Mouse (Mus musculus): Measurements from ENCODE around the gene Tspan12. TPM values are rescaled to one million over a fixed set of nuclear protein-coding genes. Genes with fewer than 3 reads are reported as not detected.
"Not testable (repeated sequence)": the region's sequence is repeated elsewhere in the genome, so short reads cannot be mapped to it uniquely, and the experiment has no call there.

The Tspan12 gene
- polyA plus RNA-seq, 1 experiment, result 15.9 TPM

- DNase-seq (ENCODE audit: low read depth), result no peak
- TF ChIP-seq CTCF (IDR thresholded peaks at IDR 0.05; ENCODE audit: borderline replicate concordance, extremely low read depth, insufficient read depth, insufficient read length), result no peak
- no peak for TF ChIP-seq POLR2A (IDR thresholded peaks at IDR 0.05; ENCODE audit: borderline replicate concordance, extremely low read depth, insufficient read depth, insufficient read length, poor library complexity, severe bottlenecking)
These were observed 56.9 kb downstream of the Tspan12 start for GRCm38 (mm10) chr6:21795410-21795809.

GRCm38 (mm10) chr6:21795072-21795407, 57.3 kb downstream of the Tspan12 start:
- TF ChIP-seq CTCF (IDR thresholded peaks at IDR 0.05; ENCODE audit: borderline replicate concordance, extremely low read depth, insufficient read depth, insufficient read length) (peak; percentile 69), POLR2A (IDR thresholded peaks at IDR 0.05; ENCODE audit: borderline replicate concordance, extremely low read depth, insufficient read depth, insufficient read length, poor library complexity, severe bottlenecking) (no peak)
- peak; percentile 85 for DNase-seq (ENCODE audit: low read depth)

- DNase-seq (ENCODE audit: low read depth), result no peak
- no peak for TF ChIP-seq POLR2A (IDR thresholded peaks at IDR 0.05; ENCODE audit: borderline replicate concordance, extremely low read depth, insufficient read depth, insufficient read length, poor library complexity, severe bottlenecking)
- no peak for TF ChIP-seq CTCF (IDR thresholded peaks at IDR 0.05; ENCODE audit: borderline replicate concordance, extremely low read depth, insufficient read depth, insufficient read length)
These were observed 57.8 kb downstream of the Tspan12 start for GRCm38 (mm10) chr6:21794337-21795071.

- TF ChIP-seq POLR2A (IDR thresholded peaks at IDR 0.05; ENCODE audit: borderline replicate concordance, extremely low read depth, insufficient read depth, insufficient read length, poor library complexity, severe bottlenecking) (no peak), CTCF (IDR thresholded peaks at IDR 0.05; ENCODE audit: borderline replicate concordance, extremely low read depth, insufficient read depth, insufficient read length) (no peak)
- DNase-seq (ENCODE audit: low read depth), result no peak
These were observed 61.0 kb downstream of the Tspan12 start for GRCm38 (mm10) chr6:21791307-21791706.

GRCm38 (mm10) chr6:21790550-21791086, 61.7 kb downstream of the Tspan12 start:
- TF ChIP-seq POLR2A (IDR thresholded peaks at IDR 0.05; ENCODE audit: borderline replicate concordance, extremely low read depth, insufficient read depth, insufficient read length, poor library complexity, severe bottlenecking), result no peak
- no peak for TF ChIP-seq CTCF (IDR thresholded peaks at IDR 0.05; ENCODE audit: borderline replicate concordance, extremely low read depth, insufficient read depth, insufficient read length)
- no peak for DNase-seq (ENCODE audit: low read depth)

GRCm38 (mm10) chr6:21790036-21790435, 62.3 kb downstream of the Tspan12 start:
- TF ChIP-seq CTCF (IDR thresholded peaks at IDR 0.05; ENCODE audit: borderline replicate concordance, extremely low read depth, insufficient read depth, insufficient read length) (no peak), POLR2A (IDR thresholded peaks at IDR 0.05; ENCODE audit: borderline replicate concordance, extremely low read depth, insufficient read depth, insufficient read length, poor library complexity, severe bottlenecking) (no peak)
- DNase-seq (ENCODE audit: low read depth), result no peak

- not testable (repeated sequence) for DNase-seq (ENCODE audit: low read depth)
These were observed 62.7 kb downstream of the Tspan12 start for GRCm38 (mm10) chr6:21789582-21789981.

- TF ChIP-seq CTCF (IDR thresholded peaks at IDR 0.05; ENCODE audit: borderline replicate concordance, extremely low read depth, insufficient read depth, insufficient read length), result no peak
- no peak for TF ChIP-seq POLR2A (IDR thresholded peaks at IDR 0.05; ENCODE audit: borderline replicate concordance, extremely low read depth, insufficient read depth, insufficient read length, poor library complexity, severe bottlenecking)
- no peak for DNase-seq (ENCODE audit: low read depth)
These were observed 64.6 kb downstream of the Tspan12 start for GRCm38 (mm10) chr6:21787757-21788156.

GRCm38 (mm10) chr6:21787274-21787673, 65.0 kb downstream of the Tspan12 start:
- DNase-seq (ENCODE audit: low read depth), result no peak

GRCm38 (mm10) chr6:21774213-21774916, 78.0 kb downstream of the Tspan12 start:
- DNase-seq (ENCODE audit: low read depth), result no peak
- TF ChIP-seq CTCF (IDR thresholded peaks at IDR 0.05; ENCODE audit: borderline replicate concordance, extremely low read depth, insufficient read depth, insufficient read length) (no peak), POLR2A (IDR thresholded peaks at IDR 0.05; ENCODE audit: borderline replicate concordance, extremely low read depth, insufficient read depth, insufficient read length, poor library complexity, severe bottlenecking) (no peak)

More at GRCm38 (mm10) chr6:21787274-21787673, 65.0 kb downstream of the Tspan12 start:
- TF ChIP-seq POLR2A (IDR thresholded peaks at IDR 0.05; ENCODE audit: borderline replicate concordance, extremely low read depth, insufficient read depth, insufficient read length, poor library complexity, severe bottlenecking) (no peak), CTCF (IDR thresholded peaks at IDR 0.05; ENCODE audit: borderline replicate concordance, extremely low read depth, insufficient read depth, insufficient read length) (no peak)

GRCm38 (mm10) chr6:21769447-21769809, 82.9 kb downstream of the Tspan12 start:
- no peak for DNase-seq (ENCODE audit: low read depth)
- TF ChIP-seq POLR2A (IDR thresholded peaks at IDR 0.05; ENCODE audit: borderline replicate concordance, extremely low read depth, insufficient read depth, insufficient read length, poor library complexity, severe bottlenecking), result no peak
- no peak for TF ChIP-seq CTCF (IDR thresholded peaks at IDR 0.05; ENCODE audit: borderline replicate concordance, extremely low read depth, insufficient read depth, insufficient read length)

Measured in brain, embryonic 14.5 days (tissue).